Mouse (Mus musculus): ENCODE measurements around the gene Taf9. TPM values are rescaled to one million over a fixed set of nuclear protein-coding genes. Genes with fewer than 3 reads are reported as not detected.

The Taf9 gene
- 10 to 100 TPM; 11.8 to 12.9 TPM for total RNA-seq (2021)

GRCm38 (mm10) chr13:100651439-100652186, at the start of gene Taf9:
TSS of gene Taf9 (plus strand) at chr13:100651579.
- intact Hi-C loops (cut with DNase I) = loop anchor here (10.0 kb wide), 2 partner anchors 537 to 2003 kb away; no protein-coding TSS in a partner anchor
- DNase-seq (ENCODE audit: low spot score) = no peak

GRCm38 (mm10) chr13:100602239-100602902, 49.0 kb upstream of the Taf9 start:
- intact Hi-C loops (cut with DNase I) = no loop called here
- DNase-seq (ENCODE audit: low spot score) = no peak

GRCm38 (mm10) chr13:100603031-100603737, 48.2 kb upstream of the Taf9 start:
- intact Hi-C loops (cut with DNase I) = no loop called here
- DNase-seq (ENCODE audit: low spot score) = no peak

- intact Hi-C loops (cut with DNase I) = no loop called here
- DNase-seq (ENCODE audit: low spot score) = no peak
These were observed 47.7 kb upstream of the Taf9 start for GRCm38 (mm10) chr13:100603738-100604095.

- intact Hi-C loops (cut with DNase I) = no loop called here
- DNase-seq (ENCODE audit: low spot score) = no peak
These were observed 45.5 kb upstream of the Taf9 start for GRCm38 (mm10) chr13:100605845-100606244.

GRCm38 (mm10) chr13:100607756-100608155, 43.6 kb upstream of the Taf9 start:
- DNase-seq (ENCODE audit: low spot score) = no peak
- intact Hi-C loops (cut with DNase I) = no loop called here

- no peak for DNase-seq (ENCODE audit: low spot score)
- intact Hi-C loops (cut with DNase I) = no loop called here
These were observed 40.1 kb upstream of the Taf9 start for GRCm38 (mm10) chr13:100611266-100611665.

GRCm38 (mm10) chr13:100612251-100612650, 39.1 kb upstream of the Taf9 start:
- no peak for DNase-seq (ENCODE audit: low spot score)
- intact Hi-C loops (cut with DNase I) = no loop called here

GRCm38 (mm10) chr13:100612903-100613302, 38.5 kb upstream of the Taf9 start:
- intact Hi-C loops (cut with DNase I) = no loop called here
- DNase-seq (ENCODE audit: low spot score) = no peak

GRCm38 (mm10) chr13:100616181-100617087, 34.9 kb upstream of the Taf9 start, which contains the start of gene Marveld2:
TSS of gene Marveld2 (minus strand) at chr13:100616971.
- intact Hi-C loops (cut with DNase I) = no loop called here

GRCm38 (mm10) chr13:100617583-100617982, 33.8 kb upstream of the Taf9 start:
- DNase-seq (ENCODE audit: low spot score) = no peak
- intact Hi-C loops (cut with DNase I) = no loop called here

More at GRCm38 (mm10) chr13:100616181-100617087, 34.9 kb upstream of the Taf9 start, which contains the start of gene Marveld2:
- DNase-seq (ENCODE audit: low spot score) = no peak

- intact Hi-C loops (cut with DNase I) = no loop called here
These were observed 29.1 kb upstream of the Taf9 start for GRCm38 (mm10) chr13:100622241-100622640.

GRCm38 (mm10) chr13:100634106-100634691, 17.2 kb upstream of the Taf9 start:
- no peak for DNase-seq (ENCODE audit: low spot score)
- intact Hi-C loops (cut with DNase I) = no loop called here

More at GRCm38 (mm10) chr13:100622241-100622640, 29.1 kb upstream of the Taf9 start:
- no peak for DNase-seq (ENCODE audit: low spot score)

GRCm38 (mm10) chr13:100642471-100643209, 8.7 kb upstream of the Taf9 start:
- intact Hi-C loops (cut with DNase I) = no loop called here
- no peak for DNase-seq (ENCODE audit: low spot score)

- intact Hi-C loops (cut with DNase I) = no loop called here
These were observed 3.2 kb upstream of the Taf9 start for GRCm38 (mm10) chr13:100648223-100648622.

GRCm38 (mm10) chr13:100650550-100651438, 585 bp upstream of the Taf9 start, which contains the start of the genes Ak6 and Rad17:
TSS of gene Ak6 (plus strand) at chr13:100650979.
TSS of gene Rad17 (minus strand) at chr13:100651051.
- peak; percentile 87 for DNase-seq (ENCODE audit: low spot score)
- intact Hi-C loops (cut with DNase I) = loop anchor here (10.0 kb wide), 2 partner anchors 536 to 2004 kb away; no protein-coding TSS in a partner anchor

More at GRCm38 (mm10) chr13:100648223-100648622, 3.2 kb upstream of the Taf9 start:
- no peak for DNase-seq (ENCODE audit: low spot score)

GRCm38 (mm10) chr13:100658091-100658490, 6.7 kb downstream of the Taf9 start:
- intact Hi-C loops (cut with DNase I) = loop anchor here (10.0 kb wide), 2 partner anchors 543 to 1997 kb away; no protein-coding TSS in a partner anchor
- no peak for DNase-seq (ENCODE audit: low spot score)
